Mouse (Mus musculus) mammary gland, adult 2 months (tissue): ENCODE measurements around the gene Wdfy4. TPM values are rescaled to one million over a fixed set of nuclear protein-coding genes. Genes with fewer than 3 reads are reported as not detected.

Source experiments
- polyA plus RNA-seq: library from polyadenylated mRNA; depleted of rRNA; stranded (reverse); fragments of >200 nt; gene quantifications from 2 replicates; pipeline ENCODE4 v1.2.3, GENCODE M21; 2012; ENCODE audit warnings: low replicate concordance; rRNA removed

Gene Wdfy4
- 18.9 and 28.6 TPM in 2 replicates for polyA plus RNA-seq

GRCm38 (mm10) chr14:33185068-33185800 is at the start of gene Wdfy4:
Wdfy4 (minus strand) TSS chr14:33185508.

GRCm38 (mm10) chr14:33213823-33214766 is 28.8 kb upstream of the Wdfy4 start, which contains the start of gene Arhgap22:
Arhgap22 (plus strand) TSS chr14:33214026.

GRCm38 (mm10) chr14:32991082-32991481 is 194.2 kb downstream of the Wdfy4 start, which contains the start of gene Lrrc18:
Lrrc18 (plus strand) TSS chr14:32991382.

Other genes with a start within 250 kb of the Wdfy4 start
- gene Lrrc18, start 194.1 kb downstream of the Wdfy4 start, polyA plus RNA-seq, result 0.27 and 0.40 TPM in 2 replicates
- 9.4 and 25.4 TPM in 2 replicates for gene Arhgap22, start 28.5 kb upstream of the Wdfy4 start, polyA plus RNA-seq